Mouse (Mus musculus): ENCODE measurements around the gene Myl12a. TPM values are rescaled to one million over a fixed set of nuclear protein-coding genes. Genes with fewer than 3 reads are reported as not detected.

Gene Myl12a
- total RNA-seq (2014; rRNA removed), result 49.7 and 65.4 TPM in 2 replicates
- 34.2 and 37.4 TPM in 2 replicates for polyA plus RNA-seq (2012; rRNA removed)

DNA sequence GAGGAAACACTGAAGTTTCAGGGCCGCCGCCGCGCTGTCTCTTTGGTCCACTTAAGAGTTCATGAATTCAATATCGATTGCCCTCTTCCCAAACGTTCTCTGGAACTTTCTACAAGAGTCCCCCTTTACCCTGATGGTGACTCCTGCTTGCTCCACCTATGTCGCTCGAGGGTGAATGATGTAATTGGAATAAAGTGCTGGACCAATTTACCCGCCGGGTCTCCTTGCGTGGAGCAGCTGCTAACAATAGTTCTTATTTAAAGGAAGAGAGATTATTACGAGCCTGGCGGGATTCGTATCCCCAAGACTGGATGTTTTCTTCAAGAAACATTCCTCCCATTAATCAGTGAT lies at the start of gene Myl12a:
TSS of gene Myl12a (minus strand) at position 135 of the 351 bp plus-strand sequence.
- TF ChIP-seq POLR2A (IDR thresholded peaks at IDR 0.05; ENCODE audit: extremely low read depth, insufficient read depth, low read length), result no peak
- no peak for TF ChIP-seq CTCF (IDR thresholded peaks at IDR 0.05; ENCODE audit: low read depth, low read length)
- no peak for DNase-seq (ENCODE audit: extremely low read depth, low read depth, low spot score)
- Histone ChIP-seq H3K79me2 (ENCODE audit: control insufficient read depth, insufficient read depth, low read length) (peaks cover 9% of the 10 kb centered on the region; the same call in 1 of the 2 replicates), H3K4me3 (ENCODE audit: insufficient read depth, low read depth, low read length) (peak within 1 kb of the TSS; percentile 73), H3K9ac (ENCODE audit: low read depth, low read length) (peak within 1 kb of the TSS; percentile 92), H3K27me3 (ENCODE audit: control insufficient read depth, insufficient read depth, low read length) (no peaks in the 10 kb centered on the region), H3K4me1 (ENCODE audit: control insufficient read depth, insufficient read depth, low read length) (peaks cover 11% of the 10 kb centered on the region), H3K27ac (replicated peaks; ENCODE audit: insufficient read depth, low read depth, low read length) (peak within 1 kb of the TSS; percentile 99), H3K36me3 (ENCODE audit: control insufficient read depth, insufficient read depth, low read length) (no peaks in the 10 kb centered on the region)
- 14% methylated on average over 14 of the region's 14 CpGs for WGBS

GRCm38 (mm10) chr17:71049292-71049691 lies 46.6 kb upstream of the Myl12a start:
- DNase-seq (ENCODE audit: extremely low read depth, low read depth, low spot score), result no peak
- 92% methylated on average over 8 of the region's 8 CpGs for WGBS
- Histone ChIP-seq H3K4me1 (ENCODE audit: control insufficient read depth, insufficient read depth, low read length) (no peaks in the 10 kb centered on the region), H3K9ac (ENCODE audit: low read depth, low read length) (no peak overlapping the region), H3K4me3 (ENCODE audit: insufficient read depth, low read depth, low read length) (no peak overlapping the region), H3K79me2 (ENCODE audit: control insufficient read depth, insufficient read depth, low read length) (no peaks in the 10 kb centered on the region), H3K27ac (replicated peaks; ENCODE audit: insufficient read depth, low read depth, low read length) (no peak overlapping the region), H3K27me3 (ENCODE audit: control insufficient read depth, insufficient read depth, low read length) (no peaks in the 10 kb centered on the region), H3K36me3 (ENCODE audit: control insufficient read depth, insufficient read depth, low read length) (no peaks in the 10 kb centered on the region)
- TF ChIP-seq CTCF (IDR thresholded peaks at IDR 0.05; ENCODE audit: low read depth, low read length) (no peak), POLR2A (IDR thresholded peaks at IDR 0.05; ENCODE audit: extremely low read depth, insufficient read depth, low read length) (no peak)

DNA sequence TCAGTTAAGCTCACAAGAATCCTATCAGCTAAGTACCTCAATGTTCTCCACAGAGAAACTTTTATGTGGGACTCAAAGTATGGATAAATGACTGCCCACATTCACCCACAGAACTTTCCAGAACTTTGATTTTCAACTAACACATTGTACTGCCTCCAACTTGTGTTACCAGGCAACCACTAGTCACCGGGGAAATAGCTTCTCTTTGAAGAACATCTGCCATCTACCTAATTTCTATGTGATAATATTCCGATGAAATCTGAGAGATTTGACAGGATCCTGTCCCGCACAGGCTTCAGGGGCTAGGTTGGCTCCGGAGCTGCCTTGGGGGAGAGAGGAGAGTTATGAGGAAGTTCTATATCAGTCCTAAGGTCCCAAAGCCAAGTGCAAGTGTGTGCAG lies 44.2 kb upstream of the Myl12a start:
- Histone ChIP-seq H3K9ac (ENCODE audit: low read depth, low read length) (no peak overlapping the region), H3K27me3 (ENCODE audit: control insufficient read depth, insufficient read depth, low read length) (no peaks in the 10 kb centered on the region), H3K36me3 (ENCODE audit: control insufficient read depth, insufficient read depth, low read length) (no peaks in the 10 kb centered on the region), H3K79me2 (ENCODE audit: control insufficient read depth, insufficient read depth, low read length) (no peaks in the 10 kb centered on the region), H3K4me3 (ENCODE audit: insufficient read depth, low read depth, low read length) (no peak overlapping the region), H3K4me1 (ENCODE audit: control insufficient read depth, insufficient read depth, low read length) (no peaks in the 10 kb centered on the region), H3K27ac (replicated peaks; ENCODE audit: insufficient read depth, low read depth, low read length) (no peak overlapping the region)
- 90% methylated on average over 4 of the region's 4 CpGs for WGBS
- DNase-seq (ENCODE audit: extremely low read depth, low read depth, low spot score), result no peak
- TF ChIP-seq CTCF (IDR thresholded peaks at IDR 0.05; ENCODE audit: low read depth, low read length) (no peak), POLR2A (IDR thresholded peaks at IDR 0.05; ENCODE audit: extremely low read depth, insufficient read depth, low read length) (no peak)

- Histone ChIP-seq H3K4me3 (ENCODE audit: insufficient read depth, low read depth, low read length) (no peak overlapping the region), H3K27ac (replicated peaks; ENCODE audit: insufficient read depth, low read depth, low read length) (no peak overlapping the region), H3K4me1 (ENCODE audit: control insufficient read depth, insufficient read depth, low read length) (no peaks in the 10 kb centered on the region), H3K27me3 (ENCODE audit: control insufficient read depth, insufficient read depth, low read length) (no peaks in the 10 kb centered on the region), H3K79me2 (ENCODE audit: control insufficient read depth, insufficient read depth, low read length) (no peaks in the 10 kb centered on the region), H3K36me3 (ENCODE audit: control insufficient read depth, insufficient read depth, low read length) (no peaks in the 10 kb centered on the region), H3K9ac (ENCODE audit: low read depth, low read length) (no peak overlapping the region)
- DNase-seq (ENCODE audit: extremely low read depth, low read depth, low spot score), result no peak
- TF ChIP-seq CTCF (IDR thresholded peaks at IDR 0.05; ENCODE audit: low read depth, low read length) (no peak), POLR2A (IDR thresholded peaks at IDR 0.05; ENCODE audit: extremely low read depth, insufficient read depth, low read length) (no peak)
- 89% methylated on average over 9 of the region's 9 CpGs for WGBS
These were observed 42.9 kb upstream of the Myl12a start for GRCm38 (mm10) chr17:71045591-71045990.

DNA sequence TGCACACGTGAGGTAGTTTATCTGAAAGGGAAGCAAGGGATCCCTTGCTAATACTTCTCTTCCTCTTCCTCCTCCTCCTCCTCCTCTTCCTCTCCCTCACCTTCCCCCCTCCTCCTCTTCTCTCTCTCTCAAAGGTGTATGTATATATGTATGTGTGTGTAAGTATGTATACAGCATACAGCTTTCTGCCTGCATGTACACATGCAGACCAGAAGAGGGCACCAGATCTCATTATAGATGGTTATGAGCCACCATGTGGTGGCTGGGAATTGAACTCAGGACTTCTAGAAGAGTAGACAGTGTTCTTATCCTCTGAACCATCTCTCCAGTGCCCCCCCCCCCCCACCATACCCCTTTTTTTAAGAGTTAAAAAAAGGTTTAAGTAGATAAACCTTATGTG lies 40.0 kb upstream of the Myl12a start:
- WGBS, result 85% methylated on average over 1 of the region's 1 CpGs
- no peaks in the 10 kb centered on the region for H3K36me3 ChIP-seq (ENCODE audit: control insufficient read depth, insufficient read depth, low read length)
- no peaks in the 10 kb centered on the region for H3K4me1 ChIP-seq (ENCODE audit: control insufficient read depth, insufficient read depth, low read length)
- no peaks in the 10 kb centered on the region for H3K27me3 ChIP-seq (ENCODE audit: control insufficient read depth, insufficient read depth, low read length)
- no peak for DNase-seq (ENCODE audit: extremely low read depth, low read depth, low spot score)
- H3K79me2 ChIP-seq (ENCODE audit: control insufficient read depth, insufficient read depth, low read length), result no peaks in the 10 kb centered on the region
- no peak overlapping the region for H3K4me3 ChIP-seq (ENCODE audit: insufficient read depth, low read depth, low read length)
- no peak for TF ChIP-seq CTCF (IDR thresholded peaks at IDR 0.05; ENCODE audit: low read depth, low read length)
- no peak for TF ChIP-seq POLR2A (IDR thresholded peaks at IDR 0.05; ENCODE audit: extremely low read depth, insufficient read depth, low read length)
- no peak overlapping the region for H3K9ac ChIP-seq (ENCODE audit: low read depth, low read length)
- H3K27ac ChIP-seq (replicated peaks; ENCODE audit: insufficient read depth, low read depth, low read length), result no peak overlapping the region

GRCm38 (mm10) chr17:71040582-71040880 lies 37.9 kb upstream of the Myl12a start:
- Histone ChIP-seq H3K79me2 (ENCODE audit: control insufficient read depth, insufficient read depth, low read length) (no peaks in the 10 kb centered on the region), H3K9ac (ENCODE audit: low read depth, low read length) (no peak overlapping the region), H3K27ac (replicated peaks; ENCODE audit: insufficient read depth, low read depth, low read length) (no peak overlapping the region), H3K4me3 (ENCODE audit: insufficient read depth, low read depth, low read length) (no peak overlapping the region), H3K4me1 (ENCODE audit: control insufficient read depth, insufficient read depth, low read length) (no peaks in the 10 kb centered on the region), H3K27me3 (ENCODE audit: control insufficient read depth, insufficient read depth, low read length) (no peaks in the 10 kb centered on the region), H3K36me3 (ENCODE audit: control insufficient read depth, insufficient read depth, low read length) (no peaks in the 10 kb centered on the region)
- no peak for TF ChIP-seq POLR2A (IDR thresholded peaks at IDR 0.05; ENCODE audit: extremely low read depth, insufficient read depth, low read length)
- no peak for TF ChIP-seq CTCF (IDR thresholded peaks at IDR 0.05; ENCODE audit: low read depth, low read length)
- 81% methylated on average over 5 of the region's 5 CpGs for WGBS
- DNase-seq (ENCODE audit: extremely low read depth, low read depth, low spot score), result no peak

All from liver, adult 2 months (tissue).